Mouse (Mus musculus) neural tube, embryonic 13.5 days (tissue): ENCODE measurements around the gene Gnl2. TPM values are rescaled to one million over a fixed set of nuclear protein-coding genes. Genes with fewer than 3 reads are reported as not detected.

ENCODE experiments used
- ATAC-seq: fragments of 200-750 bp; cut with Nextera tagmentation; 2 replicates; pipeline ENCODE4 v1.8.0; 2017; ENCODE audit warnings: low read depth, mild to moderate bottlenecking, moderate TSS enrichment, moderate library complexity
- H3K27ac ChIP-seq: fragments of 300-500 bp; sonication (generic); replicated peaks from 2 replicates; pipeline ENCODE4 v1.5.1; 2015; ENCODE audit warnings: moderate library complexity, mild to moderate bottlenecking, inconsistent platforms
- H3K27me3 ChIP-seq: fragments of 300-500 bp; sonication (generic); 2 replicates; pipeline ENCODE4 v1.6.1; 2015; ENCODE audit warnings: mild to moderate bottlenecking, inconsistent platforms
- H3K36me3 ChIP-seq: fragments of 300-500 bp; sonication (generic); 2 replicates; pipeline ENCODE4 v1.6.1; 2015; ENCODE audit warnings: mild to moderate bottlenecking, inconsistent platforms
- H3K4me1 ChIP-seq: fragments of 300-500 bp; sonication (generic); replicated peaks from 2 replicates; pipeline ENCODE4 v1.6.1; 2015; ENCODE audit warnings: inconsistent platforms
- H3K4me2 ChIP-seq: fragments of 300-500 bp; sonication (generic); 2 replicates; pipeline ENCODE4 v1.6.1; 2015; ENCODE audit warnings: inconsistent platforms, mild to moderate bottlenecking, moderate library complexity
- H3K4me3 ChIP-seq: fragments of 300-500 bp; sonication (generic); 2 replicates; pipeline ENCODE4 v1.5.1; 2015; ENCODE audit warnings: mild to moderate bottlenecking, inconsistent platforms
- H3K9ac ChIP-seq: fragments of 300-500 bp; sonication (generic); 2 replicates; pipeline ENCODE4 v1.6.1; 2015; ENCODE audit warnings: moderate library complexity, mild to moderate bottlenecking, inconsistent platforms
- H3K9me3 ChIP-seq: fragments of 300-500 bp; sonication (generic); 2 replicates; pipeline ENCODE4 v1.6.1; 2016; ENCODE audit warnings: inconsistent platforms
- WGBS: fragments of 180-500 bp; shearing (Covaris S2); methylation state at CpG from one replicate; pipeline ENCODE4 v1.1.7; 2015; 5-methylcytosine and 5-hydroxymethylcytosine counted together
- polyA plus RNA-seq: library from polyadenylated mRNA; unstranded; fragments of >200 nt; fragmentation: Nextera tagmentation; extraction: Ambion mirVana; gene quantifications from 2 replicates; pipeline ENCODE4 v1.2.1, GENCODE M21; 2015

The Gnl2 gene
- polyA plus RNA-seq, 1 experiment from 2014 or later: 91.6 TPM

DNA sequence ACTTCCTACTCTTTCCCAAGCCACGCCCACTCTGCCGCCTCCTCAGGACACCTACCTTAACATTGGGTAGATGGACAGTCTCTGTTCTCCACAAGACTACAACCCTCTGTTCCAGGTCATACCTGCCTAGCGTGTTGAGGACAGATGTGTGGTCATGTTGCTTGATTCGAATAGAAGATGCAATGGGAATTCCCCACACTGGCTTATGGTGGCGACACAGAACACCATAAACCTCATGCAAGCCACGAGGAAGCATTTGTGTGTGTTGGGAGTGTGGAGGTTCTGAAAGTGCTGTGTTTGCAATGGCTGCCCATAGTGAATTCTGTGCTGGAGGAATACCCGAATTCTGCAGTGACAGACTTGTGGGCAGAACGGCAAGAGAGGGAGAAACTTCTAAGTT, 47.4 kb downstream of the Gnl2 start:
- no peak overlapping the region for H3K9ac ChIP-seq
- H3K27me3 ChIP-seq: 0 out of 2 replicates have a peak, but pooled peaks cover 11% of the 10 kb centered on the region
- peaks cover 5% of the 10 kb centered on the region for H3K36me3 ChIP-seq
- no peak overlapping the region for H3K27ac ChIP-seq
- peaks cover 24% of the 10 kb centered on the region for H3K4me1 ChIP-seq
- no peaks in the 10 kb centered on the region for H3K9me3 ChIP-seq
- H3K4me2 ChIP-seq: no peak overlapping the region
- no peak overlapping the region for H3K4me3 ChIP-seq
- WGBS: 77% methylated on average over 8 of the region's 8 CpGs
- no peak for ATAC-seq

DNA sequence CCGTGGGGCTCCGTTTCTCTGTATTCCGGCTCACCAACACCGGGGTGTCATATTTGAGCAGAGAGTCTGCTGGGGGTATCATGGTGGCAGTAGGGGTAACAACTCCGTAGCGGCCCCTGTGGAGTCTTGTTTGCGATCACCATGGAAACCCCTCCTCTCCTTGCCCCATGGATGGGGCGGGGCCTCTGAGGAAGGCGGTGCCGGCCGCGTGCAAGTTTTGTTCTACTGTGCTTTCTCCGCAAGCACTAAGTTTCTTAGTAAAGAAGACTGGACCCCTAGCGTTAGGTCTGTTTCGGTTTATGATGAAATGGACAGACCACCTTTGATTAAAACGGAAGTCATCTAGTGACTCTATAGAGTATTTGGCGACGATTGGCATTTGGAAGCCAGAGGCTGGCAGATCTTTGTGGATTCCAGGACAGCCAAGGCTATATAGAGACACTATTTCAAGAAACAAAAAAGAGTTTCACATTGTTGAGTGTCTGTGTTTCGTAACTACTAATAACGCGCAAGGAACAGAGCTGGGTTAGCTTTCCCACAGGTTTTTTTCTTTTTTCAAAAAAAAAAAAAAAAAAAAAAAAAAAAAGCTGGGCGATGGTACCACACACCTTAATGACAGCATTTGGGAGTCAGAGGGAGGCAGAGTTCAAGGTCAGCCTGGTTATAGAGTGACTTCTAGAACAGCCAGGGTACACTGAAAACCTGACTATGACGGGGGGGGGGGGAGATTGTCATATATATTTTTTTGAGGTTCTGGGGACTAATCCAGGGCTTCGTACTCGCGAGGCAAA, 49.3 kb downstream of the Gnl2 start, which contains the start of gene Dnali1:
Gene Dnali1 (minus strand): TSS at position 187 of the 791 bp plus-strand sequence.
- H3K9ac ChIP-seq: peak within 1 kb of the TSS; percentile 90
- peak within 1 kb of the TSS; percentile 93 for H3K4me3 ChIP-seq
- no peaks in the 10 kb centered on the region for H3K9me3 ChIP-seq
- 2% methylated on average over 26 of the region's 26 CpGs for WGBS
- peaks cover 24% of the 10 kb centered on the region for H3K36me3 ChIP-seq
- peak; percentile 54 for ATAC-seq
- H3K4me2 ChIP-seq: peak within 1 kb of the TSS; percentile 91
- H3K27ac ChIP-seq: peak within 1 kb of the TSS; percentile 61; the same call in 1 of the 2 replicates
- peaks cover 24% of the 10 kb centered on the region for H3K4me1 ChIP-seq
- 0 out of 2 replicates have a peak, but pooled peaks cover 11% of the 10 kb centered on the region for H3K27me3 ChIP-seq

DNA sequence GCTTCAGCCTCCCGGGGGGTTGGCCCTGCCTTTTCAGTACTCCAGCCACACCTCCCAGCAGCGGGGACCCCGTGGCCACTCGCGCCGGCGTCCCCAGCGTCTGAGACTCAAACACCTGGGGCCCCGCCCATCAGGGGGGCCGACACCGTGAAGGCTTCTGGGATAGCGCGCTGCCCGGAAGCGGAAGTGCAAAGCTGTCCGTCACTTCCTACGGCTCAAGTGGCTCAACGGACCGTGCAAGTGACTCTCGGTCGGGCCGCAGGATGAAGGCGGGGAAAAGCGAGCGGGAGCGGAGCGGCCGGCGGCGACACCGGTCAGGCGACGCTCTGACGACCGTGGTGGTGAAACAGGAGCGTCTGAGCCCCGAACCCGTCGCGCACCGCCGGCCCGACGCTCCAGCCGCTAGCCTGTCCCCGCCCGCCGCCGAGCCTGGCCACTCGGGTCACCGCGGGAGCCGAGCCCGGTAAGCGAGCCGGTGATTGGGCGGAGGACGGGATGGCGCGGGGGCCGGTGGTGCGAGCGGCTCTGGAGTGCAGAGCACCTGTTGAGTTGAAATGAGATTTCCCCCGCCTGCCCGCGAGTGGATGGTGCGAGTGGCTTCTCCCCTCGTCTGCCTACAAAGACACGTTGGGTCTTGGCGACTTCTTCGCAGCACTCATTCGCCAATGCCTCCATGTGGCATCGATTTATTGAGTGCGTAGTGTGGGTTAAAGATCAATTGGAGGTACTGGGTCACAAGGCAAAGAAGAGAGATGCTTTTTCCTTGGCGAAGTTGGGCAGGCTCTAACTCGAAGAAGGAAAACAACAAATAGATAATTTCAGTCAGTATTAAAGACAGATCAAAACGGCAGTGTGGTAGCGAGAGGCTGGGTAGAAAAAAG, 50.3 kb downstream of the Gnl2 start, which contains the start of gene Snip1:
Gene Snip1 (plus strand): TSS at position 183 of the 881 bp plus-strand sequence.
- Histone ChIP-seq H3K4me3 (peak within 1 kb of the TSS; percentile 93), H3K4me2 (peak within 1 kb of the TSS; percentile 91), H3K27ac (peak within 1 kb of the TSS; percentile 61; the same call in 1 of the 2 replicates), H3K4me1 (peaks cover 24% of the 10 kb centered on the region), H3K27me3 (0 out of 2 replicates have a peak, but pooled peaks cover 11% of the 10 kb centered on the region), H3K36me3 (peaks cover 34% of the 10 kb centered on the region), H3K9me3 (no peaks in the 10 kb centered on the region), H3K9ac (peak within 1 kb of the TSS; percentile 90)
- peak; percentile 88 for ATAC-seq
- under 1% methylated on average over 78 of the region's 78 CpGs for WGBS

DNA sequence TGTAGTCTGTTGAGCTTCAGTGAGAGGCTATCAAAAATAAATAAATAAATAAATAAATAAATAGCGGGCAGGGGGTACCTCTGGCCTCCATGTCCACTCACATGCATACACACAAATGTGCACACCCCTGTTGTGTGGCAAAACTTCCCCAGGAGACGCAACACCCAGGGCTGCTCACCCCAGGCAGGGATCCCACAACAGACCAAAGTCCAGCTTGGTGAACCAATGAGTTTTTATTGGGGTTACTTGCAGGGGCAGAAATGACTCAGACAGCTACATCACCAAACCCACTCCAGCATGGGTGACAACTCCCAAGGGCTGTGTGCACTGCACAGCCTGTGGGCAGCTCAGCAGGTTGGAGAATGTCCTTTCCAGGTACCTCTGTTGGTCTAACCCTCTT, 61.3 kb downstream of the Gnl2 start:
- Histone ChIP-seq H3K4me3 (no peak overlapping the region), H3K9ac (no peak overlapping the region), H3K36me3 (peaks cover 52% of the 10 kb centered on the region), H3K27ac (no peak overlapping the region), H3K4me2 (no peak overlapping the region), H3K4me1 (no peaks in the 10 kb centered on the region), H3K27me3 (no peaks in the 10 kb centered on the region), H3K9me3 (no peaks in the 10 kb centered on the region)
- WGBS: 94% methylated on average over 2 of the region's 2 CpGs
- no peak for ATAC-seq

DNA sequence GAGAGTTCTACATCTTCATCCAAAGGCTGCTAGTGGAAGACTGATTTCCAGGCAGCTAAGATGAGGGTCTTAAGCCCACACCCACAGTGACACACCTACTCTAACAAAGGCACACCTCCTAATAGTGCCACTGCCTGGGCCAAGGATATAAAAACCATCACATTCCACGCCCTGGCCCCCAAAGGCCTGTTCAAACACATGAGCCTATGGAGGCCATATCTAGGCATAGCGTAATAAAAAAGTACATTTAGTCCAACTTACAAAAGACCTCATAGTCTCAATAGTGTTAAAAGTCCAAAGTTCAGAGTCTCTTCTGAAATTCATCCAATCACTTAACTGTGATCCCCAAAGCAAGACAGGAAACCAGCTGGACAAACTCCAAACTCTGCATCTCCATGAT, 62.3 kb downstream of the Gnl2 start:
- no peaks in the 10 kb centered on the region for H3K9me3 ChIP-seq
- no peak overlapping the region for H3K9ac ChIP-seq
- H3K36me3 ChIP-seq: peaks cover 42% of the 10 kb centered on the region
- ATAC-seq: no peak
- H3K4me2 ChIP-seq: no peak overlapping the region
- 93% methylated on average over 2 of the region's 2 CpGs for WGBS
- no peak overlapping the region for H3K4me3 ChIP-seq
- no peaks in the 10 kb centered on the region for H3K4me1 ChIP-seq
- H3K27ac ChIP-seq: no peak overlapping the region
- no peaks in the 10 kb centered on the region for H3K27me3 ChIP-seq

DNA sequence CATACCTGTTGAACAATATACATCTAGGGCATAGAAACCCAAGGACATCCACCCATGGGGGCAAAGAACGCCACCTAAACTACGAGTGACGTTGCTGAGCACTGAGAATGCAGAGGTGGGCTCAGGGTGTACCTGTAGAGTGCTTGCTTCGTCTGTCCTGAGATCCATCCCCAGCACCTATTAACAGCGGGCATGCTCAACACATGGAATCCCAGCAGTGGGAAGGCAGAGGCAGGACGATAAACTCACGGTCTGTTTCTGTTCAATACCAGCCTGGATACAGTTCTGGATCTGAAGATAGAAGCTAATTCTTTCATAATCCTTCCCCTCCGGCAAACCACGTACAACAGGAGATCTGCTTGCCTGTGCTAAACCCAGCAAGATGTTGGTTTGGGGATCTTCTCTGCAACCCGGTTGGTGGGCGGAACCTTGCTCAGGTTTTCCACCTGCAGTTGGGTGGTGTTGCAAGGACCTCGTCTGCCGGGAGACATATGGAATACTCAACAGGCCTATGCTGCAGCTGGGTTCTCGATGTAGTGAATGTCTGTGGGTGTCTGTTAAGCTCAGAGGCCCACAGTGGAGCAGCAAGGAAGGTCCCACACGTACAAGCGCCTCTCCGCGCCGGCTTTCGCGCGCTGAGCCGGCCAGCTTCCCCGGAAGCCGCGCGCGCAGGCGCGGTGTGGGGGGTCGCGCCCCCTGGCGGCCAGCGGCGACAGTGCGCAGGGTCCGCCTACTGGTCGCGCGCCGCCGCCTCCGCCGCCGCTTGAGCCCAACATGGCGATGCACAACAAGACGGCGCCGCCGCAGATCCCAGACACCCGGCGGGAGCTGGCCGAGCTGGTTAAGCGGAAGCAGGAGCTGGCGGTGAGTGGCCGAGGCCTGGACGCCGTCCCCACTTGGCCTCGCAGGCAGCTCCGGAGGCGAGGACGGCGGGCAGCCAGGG, 68.3 kb downstream of the Gnl2 start, which contains the start of gene Meaf6:
Gene Meaf6 (plus strand): TSS at position 732 of the 943 bp plus-strand sequence.
- Histone ChIP-seq H3K27me3 (no peaks in the 10 kb centered on the region), H3K9ac (peak within 1 kb of the TSS; percentile 94), H3K9me3 (no peaks in the 10 kb centered on the region), H3K36me3 (peaks cover 28% of the 10 kb centered on the region), H3K4me1 (peaks cover 25% of the 10 kb centered on the region), H3K4me3 (peak within 1 kb of the TSS; percentile 85), H3K4me2 (peak within 1 kb of the TSS; percentile 82), H3K27ac (peak within 1 kb of the TSS; percentile 99)
- peak; percentile 92 for ATAC-seq
- WGBS: 1% methylated on average over 63 of the region's 63 CpGs

DNA sequence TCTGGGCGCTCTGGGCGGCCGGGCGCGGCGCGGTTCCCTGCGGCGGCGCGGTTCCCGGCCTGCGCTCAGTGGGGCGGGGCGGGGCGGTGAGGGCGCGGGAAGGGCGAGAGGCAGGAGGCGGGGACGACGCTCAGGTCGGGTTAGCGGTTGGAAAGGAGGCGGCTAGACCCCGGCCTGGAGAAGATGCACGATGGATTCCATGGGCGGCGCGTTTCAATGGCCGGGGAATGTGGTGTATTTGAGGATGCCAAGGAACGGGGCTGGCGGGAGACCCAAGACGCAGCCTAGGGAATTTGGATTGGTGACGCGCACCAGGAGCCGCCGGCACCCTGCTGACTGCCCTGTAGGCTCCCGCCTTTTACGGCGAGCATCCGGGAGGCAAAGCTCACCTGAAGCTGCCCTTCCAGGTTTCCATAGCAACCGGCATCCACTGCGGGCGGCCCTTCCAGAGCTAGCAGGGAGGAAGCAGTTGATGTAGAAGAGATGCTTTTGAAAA, 69.0 kb downstream of the Gnl2 start:
- WGBS: 0% methylated on average over 45 of the region's 45 CpGs
- H3K9me3 ChIP-seq: no peaks in the 10 kb centered on the region
- peaks cover 35% of the 10 kb centered on the region for H3K36me3 ChIP-seq
- peak; percentile 94 for ATAC-seq
- peak overlapping the region; percentile 85 for H3K4me3 ChIP-seq
- peak overlapping the region; percentile 99 for H3K27ac ChIP-seq
- H3K27me3 ChIP-seq: no peaks in the 10 kb centered on the region
- peak overlapping the region; percentile 94 for H3K9ac ChIP-seq
- peak overlapping the region; percentile 82 for H3K4me2 ChIP-seq
- H3K4me1 ChIP-seq: peaks cover 25% of the 10 kb centered on the region

DNA sequence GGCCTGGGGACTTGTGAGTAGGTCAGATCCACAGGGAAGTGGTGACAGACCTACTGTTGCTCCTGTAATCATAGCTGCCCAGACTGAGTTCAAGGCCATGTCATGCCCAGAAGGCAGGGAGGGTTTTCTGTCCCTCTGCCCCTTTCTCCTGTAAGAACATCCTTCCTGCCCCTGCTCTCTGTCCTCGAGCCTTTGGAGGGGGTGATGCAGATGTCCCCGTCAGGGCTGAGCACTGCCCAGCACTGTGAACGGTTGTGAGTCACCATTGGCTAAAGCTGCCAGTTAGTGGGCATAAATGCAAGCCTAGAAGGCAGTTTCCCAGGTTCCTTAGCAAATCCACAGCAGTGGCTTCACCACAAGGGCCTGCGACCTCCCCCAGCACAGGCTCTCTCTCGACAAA, 76.6 kb downstream of the Gnl2 start:
- Histone ChIP-seq H3K27ac (no peak overlapping the region), H3K36me3 (peaks cover 56% of the 10 kb centered on the region), H3K9ac (no peak overlapping the region), H3K27me3 (no peaks in the 10 kb centered on the region), H3K4me2 (no peak overlapping the region), H3K4me3 (no peak overlapping the region), H3K9me3 (no peaks in the 10 kb centered on the region), H3K4me1 (no peaks in the 10 kb centered on the region)
- no peak for ATAC-seq
- 89% methylated on average over 5 of the region's 5 CpGs for WGBS

DNA sequence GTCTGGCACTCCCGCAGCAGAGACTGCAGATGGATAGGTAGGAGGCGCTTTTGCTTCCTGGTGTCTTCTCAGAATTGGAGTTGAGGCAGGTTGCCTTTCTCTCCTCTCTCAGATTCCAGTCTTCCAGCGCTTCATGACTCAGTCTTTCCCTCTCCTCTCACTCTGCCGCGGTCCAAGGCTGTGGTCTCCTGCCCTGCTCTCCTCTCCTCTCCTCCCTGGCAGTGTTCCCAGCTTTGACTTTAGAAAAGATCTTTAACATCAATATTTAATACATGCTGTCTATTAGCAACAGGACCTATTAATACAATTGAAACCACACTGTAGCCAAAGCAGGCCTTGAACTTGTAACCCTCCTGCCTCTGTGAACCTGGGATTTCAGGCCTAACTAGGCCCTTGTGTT, 79.7 kb downstream of the Gnl2 start:
- Histone ChIP-seq H3K36me3 (peaks cover 27% of the 10 kb centered on the region), H3K4me3 (no peak overlapping the region), H3K27ac (no peak overlapping the region), H3K9me3 (no peaks in the 10 kb centered on the region), H3K27me3 (no peaks in the 10 kb centered on the region), H3K4me2 (no peak overlapping the region), H3K4me1 (no peaks in the 10 kb centered on the region), H3K9ac (no peak overlapping the region)
- ATAC-seq: no peak
- 92% methylated on average over 5 of the region's 5 CpGs for WGBS

DNA sequence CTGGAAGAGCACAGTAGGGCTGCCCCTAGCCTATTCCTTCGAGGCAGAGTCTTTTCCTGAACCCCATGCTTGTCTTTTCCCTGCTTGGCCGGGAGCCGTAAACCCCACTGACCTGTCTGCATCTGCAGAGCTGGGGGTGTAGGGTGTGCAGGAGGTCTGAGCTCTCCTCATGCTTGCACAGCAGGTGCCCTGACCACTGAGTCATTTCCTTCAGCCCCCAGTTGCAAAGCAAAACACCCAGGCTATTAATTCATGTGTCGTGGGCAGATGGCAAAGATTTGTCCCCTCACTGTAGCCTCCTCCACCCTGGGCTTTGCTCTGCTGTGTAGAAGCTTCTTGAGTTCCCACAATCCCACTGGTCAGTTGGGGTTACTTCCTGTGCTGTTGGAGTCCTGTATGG, 81.0 kb downstream of the Gnl2 start:
- WGBS: 79% methylated on average over 4 of the region's 4 CpGs
- no peaks in the 10 kb centered on the region for H3K9me3 ChIP-seq
- no peak overlapping the region for H3K9ac ChIP-seq
- H3K27me3 ChIP-seq: no peaks in the 10 kb centered on the region
- no peak overlapping the region for H3K4me3 ChIP-seq
- no peak overlapping the region for H3K4me2 ChIP-seq
- peaks cover 19% of the 10 kb centered on the region for H3K36me3 ChIP-seq
- no peak for ATAC-seq
- H3K4me1 ChIP-seq: no peaks in the 10 kb centered on the region
- H3K27ac ChIP-seq: no peak overlapping the region

DNA sequence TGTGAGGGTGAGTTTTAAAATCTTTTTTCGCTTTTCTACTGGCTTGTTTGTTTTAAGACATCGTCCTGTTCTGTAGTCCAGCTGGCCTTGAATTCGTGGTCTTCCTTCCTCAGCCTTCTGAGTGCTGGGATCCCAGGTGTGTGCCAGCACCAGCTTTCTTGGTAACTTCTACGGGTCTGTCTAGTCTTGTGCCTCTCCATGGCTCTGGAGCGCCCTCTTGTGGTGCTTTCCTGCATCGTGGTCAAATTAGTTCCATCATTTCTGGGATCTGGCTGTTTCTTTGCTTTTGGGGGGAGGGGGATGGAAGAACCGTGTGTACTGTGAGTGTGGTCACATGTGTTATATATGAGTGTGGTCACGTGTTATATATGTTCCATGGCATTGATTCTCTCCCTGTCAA, 83.1 kb downstream of the Gnl2 start:
- Histone ChIP-seq H3K4me2 (no peak overlapping the region), H3K4me3 (no peak overlapping the region), H3K27ac (no peak overlapping the region), H3K9me3 (no peaks in the 10 kb centered on the region), H3K9ac (no peak overlapping the region), H3K27me3 (no peaks in the 10 kb centered on the region), H3K4me1 (no peaks in the 10 kb centered on the region), H3K36me3 (peaks cover 21% of the 10 kb centered on the region)
- ATAC-seq: peak; percentile 55; the same call in 1 of the 2 replicates
- 10% methylated on average over 8 of the region's 8 CpGs for WGBS
